In the genomic region with DNA sequence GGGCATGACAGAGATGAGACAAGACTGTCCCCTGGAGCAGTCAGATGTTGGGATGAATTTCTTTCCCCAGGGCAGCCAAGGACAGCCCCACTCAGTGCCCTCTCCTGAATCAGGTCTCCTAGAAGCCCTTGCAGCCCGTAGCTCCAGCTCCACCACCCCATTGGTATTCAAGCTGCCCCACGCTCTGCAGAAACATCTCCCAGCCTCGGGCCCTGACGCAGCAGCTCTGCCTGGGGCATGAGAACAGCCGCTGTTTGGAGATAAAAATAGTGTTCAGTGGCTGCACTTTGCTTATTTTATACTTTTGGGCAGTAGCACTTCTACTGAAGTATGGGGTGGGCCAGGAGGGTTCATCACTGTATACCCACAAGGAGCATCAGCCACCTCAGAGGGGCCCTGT, we compare ENCODE assay signal across 13 mouse cellular contexts.
"Had no signal": no experiment of that assay in that cellular context is flagged by ENCODE, and none has a peak within 500 bp of the region (broad histone marks: within the 10 kb centered on the region; RNA-seq: fewer than 3 reads in every experiment).

No protein-coding gene starts in this region.

- H3K27ac ChIP-seq: kidney, postnatal 0 days; limb, embryonic 13.5 days; liver, embryonic 14.5 days; midbrain, embryonic 13.5 days; neural tube, embryonic 15.5 days had no signal

- DNase-seq: kidney, adult 11 months; kidney, adult 9 months; kidney, postnatal 4 days; layer of hippocampus, postnatal 36 days; left cerebral cortex, postnatal 4 days; lung, adult 18-20 months; thymus, postnatal 36 days had no signal

- H3K4me3 ChIP-seq: limb, embryonic 13.5 days; midbrain, embryonic 13.5 days; myocyte; neural tube, embryonic 15.5 days had no signal

- ATAC-seq: midbrain, embryonic 13.5 days had no signal
